Mouse (Mus musculus) 416B (cell line): ENCODE data around the gene Olfr325.
"Not testable (repeated sequence)": the region's sequence is repeated elsewhere in the genome, so short reads cannot be mapped to it uniquely, and the experiment has no call there.

Experiments
- DNase-seq: peaks from one replicate; pipeline ENCODE4 v3.0.0; 2011; ENCODE audit warnings: low read depth

Gene Olfr325

DNA sequence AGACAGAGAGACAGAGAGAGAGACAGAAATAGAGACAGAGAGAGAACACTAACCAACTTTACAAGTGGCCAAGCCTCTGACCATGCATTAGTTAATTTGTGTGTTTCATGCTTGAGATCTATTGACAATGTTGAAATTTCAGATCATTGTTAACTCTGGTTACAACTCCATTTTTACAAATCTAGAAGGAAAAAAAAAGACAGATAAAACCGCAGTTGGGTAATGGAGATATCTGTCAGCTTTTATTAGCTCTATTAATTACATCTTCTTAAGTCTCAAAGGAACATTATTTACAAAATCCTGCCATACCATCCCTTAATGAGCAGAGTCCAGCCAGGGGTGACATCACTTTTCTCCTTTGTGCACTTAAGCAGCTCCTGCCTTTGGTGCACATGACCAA, at the start of gene Olfr325:
Gene Olfr325, plus strand, starts transcription at position 301 of the 400 bp plus-strand sequence.
- DNase-seq: no peak

DNA sequence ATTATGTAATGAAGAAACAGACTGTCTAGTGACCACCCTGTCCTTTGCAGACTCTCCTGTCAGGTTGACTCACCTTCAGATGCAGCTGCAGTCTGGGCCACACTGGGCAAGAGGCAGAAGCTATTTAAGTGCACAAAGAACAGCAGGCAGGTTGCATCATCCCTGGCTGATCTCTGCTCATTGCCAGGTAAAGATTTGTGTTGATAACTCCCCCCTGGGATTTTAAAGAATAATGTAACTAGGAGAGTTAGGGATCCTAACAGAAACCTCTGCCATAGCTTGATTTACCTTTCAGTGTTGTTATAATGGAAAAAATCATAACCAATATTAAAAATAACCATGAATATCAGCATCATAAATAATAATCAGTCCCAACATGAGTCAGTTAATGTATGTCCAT, 42.8 kb upstream of the Olfr325 start, which contains the start of gene Olfr330:
Gene Olfr330, minus strand, starts transcription at position 101 of the 400 bp plus-strand sequence.
- DNase-seq: not testable (repeated sequence)

GRCm38 (mm10) chr11:58546322-58546721, 31.2 kb upstream of the Olfr325 start, which contains the start of gene Olfr329-ps:
Gene Olfr329-ps (minus strand): TSS chr11:58546422.
- DNase-seq: no peak

GRCm38 (mm10) chr11:58555536-58555935, 22.0 kb upstream of the Olfr325 start, which contains the start of gene Olfr328:
Gene Olfr328 (minus strand): TSS chr11:58555636.
- DNase-seq: no peak

GRCm38 (mm10) chr11:58570405-58570804, 7.1 kb upstream of the Olfr325 start, which contains the start of gene Olfr224:
Gene Olfr224 (minus strand): TSS chr11:58570553.
- no peak for DNase-seq

- DNase-seq: no peak
Measured at GRCm38 (mm10) chr11:58578636-58579035, 1.1 kb downstream of the Olfr325 start.

- DNase-seq: peak; percentile 39
Measured at GRCm38 (mm10) chr11:58587898-58588348, 10.4 kb downstream of the Olfr325 start.

DNA sequence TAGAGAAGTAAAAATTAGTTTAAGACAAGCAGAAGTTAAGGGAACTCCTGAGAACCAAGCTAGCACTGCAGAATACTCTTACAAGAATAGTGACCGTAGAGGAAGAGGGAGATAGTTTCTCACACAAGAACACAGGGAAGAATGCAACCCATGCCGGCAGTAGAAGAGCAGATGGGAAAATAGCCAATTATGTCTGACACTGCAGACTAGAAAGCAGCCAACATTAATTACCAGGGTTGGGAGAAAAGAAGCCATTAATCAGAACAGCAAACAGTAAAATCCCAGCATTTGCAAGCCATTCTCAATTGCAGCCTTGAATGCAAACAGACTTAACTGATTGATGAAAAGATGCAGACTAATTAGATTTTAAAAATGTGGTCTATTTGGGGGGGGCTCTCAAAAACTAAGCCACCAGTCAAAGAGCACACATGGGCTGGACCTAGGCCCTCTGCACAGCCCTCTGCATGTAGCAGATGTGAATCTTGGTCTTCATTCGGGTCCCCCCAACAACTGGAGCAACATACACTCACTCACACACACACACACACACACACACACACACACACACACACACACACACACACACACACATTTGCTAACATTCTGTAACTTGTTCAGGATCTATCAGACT, 11.2 kb downstream of the Olfr325 start:
- no peak for DNase-seq

GRCm38 (mm10) chr11:58594814-58595213, 17.3 kb downstream of the Olfr325 start, which contains the start of gene Olfr324:
Gene Olfr324 (plus strand): TSS chr11:58595114.
- no peak for DNase-seq

DNA sequence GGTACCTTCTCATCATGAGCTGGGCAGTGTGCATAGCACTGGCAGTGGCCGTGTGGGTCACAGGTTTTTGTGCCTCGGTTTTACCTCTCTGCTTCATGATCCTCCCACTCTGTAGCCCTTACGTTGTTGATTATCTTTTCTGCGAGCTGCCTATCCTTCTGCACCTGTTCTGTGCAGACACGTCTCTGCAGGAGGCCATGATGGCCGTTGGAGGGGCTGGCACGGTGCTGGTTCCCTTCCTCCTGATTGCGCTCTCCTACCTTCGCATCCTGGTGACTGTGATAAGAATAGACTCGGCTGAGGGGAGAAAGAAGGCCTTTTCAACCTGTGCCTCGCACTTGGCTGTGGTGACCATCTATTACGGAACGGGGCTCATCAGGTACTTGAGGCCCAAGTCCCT, 20.3 kb downstream of the Olfr325 start:
- DNase-seq: no peak

DNA sequence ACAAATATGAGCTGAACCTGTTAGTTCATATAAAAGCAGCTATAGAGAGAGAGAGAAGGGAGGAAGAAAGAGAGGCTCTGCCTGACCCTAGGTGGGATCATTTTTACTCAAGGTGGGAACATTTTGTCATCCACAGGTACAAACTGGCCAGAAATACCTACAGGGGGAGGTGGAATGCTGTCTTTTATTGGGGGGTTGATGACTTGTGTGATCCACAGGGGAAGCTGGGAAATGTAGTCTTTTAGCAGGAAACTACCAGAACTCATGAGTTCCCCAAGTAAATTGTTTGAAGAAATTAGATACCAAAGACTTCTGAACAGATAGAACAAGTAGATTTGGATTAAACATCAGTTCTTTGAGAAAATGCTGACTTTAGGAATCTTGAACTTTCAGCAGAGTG, 24.5 kb downstream of the Olfr325 start:
- DNase-seq: no peak

GRCm38 (mm10) chr11:58602800-58603560, 25.4 kb downstream of the Olfr325 start:
- peak; percentile 5 for DNase-seq

DNA sequence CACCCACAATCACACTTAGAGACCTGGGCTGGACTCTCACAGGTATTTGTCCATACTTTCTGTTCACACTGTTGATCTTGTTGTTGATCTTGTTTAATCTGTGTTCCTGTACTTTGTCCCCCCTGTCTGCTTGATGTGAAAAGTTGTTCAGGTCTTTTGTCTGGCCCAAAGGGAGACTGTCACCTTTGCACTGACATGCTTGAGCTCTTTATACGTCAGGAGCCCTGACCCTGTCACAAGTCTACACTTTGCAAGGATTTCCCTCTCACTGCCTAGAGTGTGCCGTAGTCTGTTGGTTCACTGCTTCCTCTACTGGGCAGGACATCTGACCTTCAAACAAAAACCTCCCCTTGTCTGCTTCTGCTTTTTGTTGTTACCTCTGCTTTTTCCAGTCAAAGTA, 27.2 kb downstream of the Olfr325 start:
- DNase-seq: no peak

- DNase-seq: no peak
Measured at GRCm38 (mm10) chr11:58605228-58605627, 27.7 kb downstream of the Olfr325 start.

- DNase-seq: no peak
Measured at GRCm38 (mm10) chr11:58606177-58606919, 28.8 kb downstream of the Olfr325 start.

- DNase-seq: no peak
Measured at GRCm38 (mm10) chr11:58607030-58607429, 29.5 kb downstream of the Olfr325 start.

GRCm38 (mm10) chr11:58613359-58613758, 35.8 kb downstream of the Olfr325 start:
- DNase-seq: no peak

DNA sequence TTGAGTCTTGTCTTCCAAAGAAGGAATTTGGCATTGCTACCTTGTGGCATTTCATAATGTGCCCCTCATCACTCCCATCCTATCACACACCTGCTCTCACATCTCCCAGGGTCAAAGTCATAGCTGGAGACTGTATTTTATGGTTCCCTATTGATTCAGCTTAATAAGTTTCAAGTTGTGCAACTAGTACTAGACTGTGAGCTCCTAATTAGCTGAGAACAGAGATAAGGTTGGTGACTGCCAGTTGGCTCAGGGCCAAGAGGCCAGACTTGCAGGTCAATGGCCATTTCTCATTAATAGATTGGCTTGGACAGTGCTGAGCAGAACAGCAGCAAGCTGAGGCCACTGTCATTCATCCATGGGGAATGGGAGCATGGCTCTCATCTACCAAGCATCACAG, 37.0 kb downstream of the Olfr325 start:
- DNase-seq: peak; percentile 9

GRCm38 (mm10) chr11:58615975-58616374, 38.4 kb downstream of the Olfr325 start, which contains the start of gene 2210407C18Rik:
Gene 2210407C18Rik (minus strand): TSS chr11:58616075.
- no peak for DNase-seq

DNA sequence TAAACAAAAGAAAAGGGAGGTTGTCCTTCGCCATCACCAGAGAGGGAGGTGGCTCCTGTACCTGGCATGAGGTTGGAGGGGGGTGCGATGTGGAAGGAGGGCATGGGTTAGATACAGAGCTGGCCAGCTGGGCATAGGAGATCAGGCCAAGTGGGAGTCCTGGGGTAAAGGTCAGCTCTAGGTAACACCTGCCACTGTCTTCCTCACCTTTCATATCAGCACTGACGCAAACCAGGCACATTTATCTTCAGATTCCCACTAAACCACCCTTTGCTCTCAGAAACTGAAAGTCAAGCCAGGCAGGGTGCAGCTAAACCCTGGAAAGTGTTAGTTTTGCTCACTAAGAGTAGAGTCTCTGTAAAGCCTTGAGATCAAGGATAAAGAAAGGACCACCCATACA, 40.8 kb downstream of the Olfr325 start:
- DNase-seq: no peak

DNA sequence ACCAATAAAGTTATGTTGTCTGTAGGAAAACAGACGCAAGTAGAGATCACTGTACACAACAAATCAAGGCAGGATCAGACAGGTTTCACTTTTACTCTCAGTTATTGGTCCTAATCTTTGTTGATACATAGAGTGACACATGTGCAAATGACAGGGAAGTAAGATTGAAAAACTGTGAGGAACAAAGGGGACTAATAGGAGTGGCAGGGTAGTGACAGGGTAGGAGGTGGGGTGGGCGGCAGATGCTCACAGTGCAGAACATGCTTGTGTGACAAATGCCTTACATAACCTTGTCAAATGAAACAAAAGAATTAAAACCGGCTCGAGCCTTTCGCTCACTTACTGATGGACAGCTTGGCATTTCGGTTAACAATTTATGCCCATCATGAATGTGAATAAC, 41.3 kb downstream of the Olfr325 start:
- no peak for DNase-seq

DNA sequence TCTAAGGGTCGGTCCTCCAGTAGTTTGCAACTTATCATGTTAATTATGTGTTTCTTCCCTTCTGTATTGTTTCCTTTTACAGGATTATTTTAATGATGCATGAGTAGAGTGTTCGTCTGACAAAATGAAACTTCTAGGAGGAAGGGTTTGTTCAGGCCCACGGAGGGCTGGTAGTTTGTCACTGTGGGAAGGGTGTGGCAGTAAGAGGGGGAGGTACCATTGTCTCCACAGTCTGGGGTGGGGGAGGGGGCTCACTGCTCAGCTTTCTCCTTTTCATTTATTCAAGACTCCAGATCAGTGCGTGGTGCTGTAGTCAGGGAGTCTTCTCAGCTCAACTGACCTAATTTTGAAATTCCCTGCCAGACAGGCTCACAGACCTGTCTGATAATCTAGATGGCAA, 48.6 kb downstream of the Olfr325 start:
- no peak for DNase-seq
